Mouse (Mus musculus) spleen, adult 2 months (tissue): ENCODE results near the gene Dnase1.

ENCODE experiments used
- CTCF ChIP-seq: fragments of 200-500 bp; IDR thresholded peaks from 2 replicates; pipeline ENCODE4 v1.5.1; 2011; ENCODE audit warnings: mild to moderate bottlenecking, inconsistent platforms; ENCODE audit not compliant: insufficient read depth, insufficient read length, insufficient replicate concordance; ENCODE audit errors: extremely low read depth
- POLR2A ChIP-seq: fragments of 200-500 bp; IDR thresholded peaks from 2 replicates; pipeline ENCODE4 v1.6.1; 2011; ENCODE audit warnings: low read depth, low read length, inconsistent platforms

GRCm38 (mm10) chr16:4032341-4032748, 4.4 kb upstream of the Dnase1 start:
- TF ChIP-seq CTCF (no peak), POLR2A (no peak)
